ENCODE assay signal across 18 mouse cellular contexts in the genomic region with DNA sequence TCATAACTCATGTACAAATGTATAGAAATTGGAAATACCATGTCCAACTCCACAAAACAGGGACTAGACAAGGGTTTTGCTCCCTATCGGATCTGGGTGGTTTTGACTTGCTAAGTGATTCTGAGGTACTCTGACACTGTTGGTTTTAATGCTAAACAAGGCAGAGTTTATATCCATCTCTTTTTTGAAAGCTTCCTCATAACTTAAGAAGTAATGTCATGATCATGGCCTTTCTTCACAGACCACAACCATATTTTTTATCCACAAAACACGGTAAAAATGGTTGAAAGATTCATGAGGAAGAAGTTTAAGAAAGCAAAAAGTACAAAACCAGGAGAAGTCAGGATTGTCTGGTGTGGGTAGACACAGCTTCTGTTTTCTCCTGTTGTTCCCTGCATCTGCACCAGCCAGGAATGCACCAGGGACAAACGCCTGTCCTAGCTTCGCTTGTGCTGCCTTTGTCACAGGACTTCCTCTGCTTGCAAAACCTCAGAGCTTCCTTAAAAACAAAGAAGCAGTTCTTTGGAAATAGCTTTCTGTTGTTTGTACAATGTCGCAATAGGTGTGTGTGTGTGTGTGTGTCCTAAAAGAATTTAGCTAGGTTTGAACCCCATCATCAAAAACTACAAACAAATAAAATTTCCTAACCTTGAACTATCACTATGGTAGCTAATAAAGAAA.
DNase-seq lines count a peak whose midpoint lies in the region; ATAC-seq and TF ChIP-seq lines count a peak whose summit lies in the region.
"Had no signal": no experiment of that assay in that cellular context is flagged by ENCODE, and none has a peak within 500 bp of the region (broad histone marks: within the 10 kb centered on the region; RNA-seq: fewer than 3 reads in every experiment).

No protein-coding gene starts in this region.

- no peak for TF ChIP-seq POLR2A in liver, adult 2 months (IDR thresholded peaks at IDR 0.05; ENCODE audit: extremely low read depth, insufficient read depth, low read length)

- no peak overlapping the region for H3K4me2 ChIP-seq in liver, embryonic 11.5 days
- H3K4me2 ChIP-seq in forebrain, embryonic 15.5 days (replicated peaks): no peak overlapping the region
- H3K4me2 ChIP-seq: embryonic facial prominence, embryonic 13.5 days; limb, embryonic 12.5 days had no signal

- H3K27me3 ChIP-seq in liver, adult 2 months (ENCODE audit: control insufficient read depth, insufficient read depth, low read length): no peaks in the 10 kb centered on the region
- H3K27me3 ChIP-seq in liver, embryonic 11.5 days (replicated peaks; ENCODE audit: control insufficient read depth, insufficient read depth, low read length): no peaks in the 10 kb centered on the region
- no peaks in the 10 kb centered on the region for H3K27me3 ChIP-seq in forebrain, embryonic 15.5 days
- H3K27me3 ChIP-seq: embryonic facial prominence, embryonic 13.5 days; limb, embryonic 12.5 days had no signal

- no peaks in the 10 kb centered on the region; the same call in 1 of the 2 replicates for H3K4me1 ChIP-seq in liver, adult 2 months (ENCODE audit: control insufficient read depth, insufficient read depth, low read length)
- no peaks in the 10 kb centered on the region for H3K4me1 ChIP-seq in liver, embryonic 11.5 days (replicated peaks; ENCODE audit: control insufficient read depth, insufficient read depth, low read length)
- no peaks in the 10 kb centered on the region for H3K4me1 ChIP-seq in forebrain, embryonic 15.5 days
- H3K4me1 ChIP-seq: limb, embryonic 12.5 days had no signal

- DNase-seq in liver, adult 2 months (ENCODE audit: extremely low read depth, low read depth, low spot score): peak; percentile 64
- no peak for DNase-seq in liver, embryonic 11.5 days (ENCODE audit: low spot score)
- peak; percentile 42 for DNase-seq in lung, postnatal 25 days (ENCODE audit: low spot score)
- no peak for DNase-seq in embryo, embryonic 11 days
- DNase-seq: adrenal gland, postnatal 14 days; cerebellum, adult 18-20 months; forebrain, postnatal 0 days; gastrocnemius, adult 2 months; heart, postnatal 36 days; kidney, postnatal 4 days; thymus, postnatal 25 days had no signal

- ATAC-seq in liver, embryonic 11.5 days (replicated peaks; ENCODE audit: low FRiP score): no peak
- peak; percentile 98 for ATAC-seq in granulocyte monocyte progenitor cell, adult 5-6 weeks (replicated peaks; ENCODE audit: poor library complexity, severe bottlenecking)
- ATAC-seq in neutrophil, adult 5-6 weeks (ENCODE audit: extremely low read depth, insufficient number of reproducible peaks, low FRiP score, poor library complexity, severe bottlenecking): peak; percentile 87
- no peak for ATAC-seq in forebrain, embryonic 15.5 days (replicated peaks)
- ATAC-seq: forebrain, postnatal 0 days; hindbrain, embryonic 16.5 days; intestine, embryonic 16.5 days had no signal

- no peak overlapping the region for H3K9ac ChIP-seq in liver, adult 2 months (ENCODE audit: low read depth, low read length)
- no peak overlapping the region for H3K9ac ChIP-seq in liver, embryonic 11.5 days (ENCODE audit: low read depth, low read length)
- H3K9ac ChIP-seq in forebrain, embryonic 15.5 days (replicated peaks): no peak overlapping the region
- H3K9ac ChIP-seq: embryonic facial prominence, embryonic 13.5 days; forebrain, postnatal 0 days; limb, embryonic 12.5 days had no signal

- H3K4me3 ChIP-seq in liver, adult 2 months (ENCODE audit: insufficient read depth, low read depth, low read length): no peak overlapping the region
- H3K4me3 ChIP-seq in liver, embryonic 11.5 days (ENCODE audit: low read depth, low read length): no peak overlapping the region
- no peak overlapping the region for H3K4me3 ChIP-seq in forebrain, embryonic 15.5 days
- H3K4me3 ChIP-seq: embryonic facial prominence, embryonic 13.5 days; gastrocnemius, adult 2 months; limb, embryonic 12.5 days had no signal

- H3K79me2 ChIP-seq in liver, adult 2 months (ENCODE audit: control insufficient read depth, insufficient read depth, low read length): no peaks in the 10 kb centered on the region

- TF ChIP-seq CTCF in liver, adult 2 months (IDR thresholded peaks at IDR 0.05; ENCODE audit: low read depth, low read length): no peak

- no peaks in the 10 kb centered on the region for H3K36me3 ChIP-seq in liver, adult 2 months (ENCODE audit: control insufficient read depth, insufficient read depth, low read length)
- no peaks in the 10 kb centered on the region for H3K36me3 ChIP-seq in liver, embryonic 11.5 days (ENCODE audit: control insufficient read depth, insufficient read depth, low read length)
- H3K36me3 ChIP-seq in forebrain, embryonic 15.5 days: no peaks in the 10 kb centered on the region
- H3K36me3 ChIP-seq: embryonic facial prominence, embryonic 13.5 days; limb, embryonic 12.5 days had no signal

- no peaks in the 10 kb centered on the region for H3K9me3 ChIP-seq in liver, embryonic 11.5 days (ENCODE audit: control insufficient read depth, low read length)
- no peaks in the 10 kb centered on the region for H3K9me3 ChIP-seq in forebrain, embryonic 15.5 days
- H3K9me3 ChIP-seq: embryonic facial prominence, embryonic 13.5 days; limb, embryonic 12.5 days had no signal

- WGBS in liver, adult 2 months: 43% methylated on average over 5 of the region's 5 CpGs
- 57% methylated on average over 5 of the region's 5 CpGs for WGBS in liver, embryonic 11.5 days
- 80% methylated on average over 5 of the region's 5 CpGs for WGBS in forebrain, embryonic 15.5 days

- no peak overlapping the region for H3K27ac ChIP-seq in liver, adult 2 months (replicated peaks; ENCODE audit: insufficient read depth, low read depth, low read length)
- no peak overlapping the region for H3K27ac ChIP-seq in liver, embryonic 11.5 days (ENCODE audit: low read depth, low read length)
- H3K27ac ChIP-seq in forebrain, embryonic 15.5 days (replicated peaks): no peak overlapping the region
- H3K27ac ChIP-seq: embryonic facial prominence, embryonic 13.5 days; gastrocnemius, adult 2 months; limb, embryonic 12.5 days had no signal

Comparison
In these comparisons a context has a peak if more than half of its experiments do, and no peak if none do; other contexts are left out.
1. DNase-seq: peak in liver, adult 2 months (single experiment) and lung, postnatal 25 days (single experiment); none in liver, embryonic 11.5 days (single experiment) and embryo, embryonic 11 days (single experiment).
2. ATAC-seq: peak in granulocyte monocyte progenitor cell, adult 5-6 weeks (single experiment) and neutrophil, adult 5-6 weeks (single experiment); none in liver, embryonic 11.5 days (single experiment) and forebrain, embryonic 15.5 days (single experiment).